Mouse (Mus musculus) megakaryocyte-erythroid progenitor cell, adult 5-6 weeks (primary cell): ENCODE results near the gene Plcb1. TPM values are rescaled to one million over a fixed set of nuclear protein-coding genes. Genes with fewer than 3 reads are reported as not detected.

Source experiments
- ATAC-seq: replicated peaks from 2 replicates; pipeline ENCODE4 v1.8.0; 2016; ENCODE audit warnings: mild to moderate bottlenecking, inconsistent platforms; ENCODE audit not compliant: severe bottlenecking, poor library complexity, low FRiP score, low TSS enrichment
- total RNA-seq, 2 experiments: library from RNA; stranded (forward) in 1 of 2; stranded (reverse) in 1 of 2; fragments of 200-1000, 215-1000 nt in 1 of 2; fragments of >200 nt in 1 of 2; fragmentation: Nextera tagmentation in 1 of 2; gene quantifications; 2 replicates each; pipeline ENCODE4 v1.2.3; 2014 to 2017

Gene Plcb1
- total RNA-seq, 2 experiments from 2014 or later: 0.89 TPM; not detected in 1

GRCm38 (mm10) chr2:135123695-135124343 lies 338.0 kb downstream of the Plcb1 start:
- ATAC-seq: no peak

- ATAC-seq: no peak
These were observed 354.7 kb downstream of the Plcb1 start for GRCm38 (mm10) chr2:135140576-135140975.

DNA sequence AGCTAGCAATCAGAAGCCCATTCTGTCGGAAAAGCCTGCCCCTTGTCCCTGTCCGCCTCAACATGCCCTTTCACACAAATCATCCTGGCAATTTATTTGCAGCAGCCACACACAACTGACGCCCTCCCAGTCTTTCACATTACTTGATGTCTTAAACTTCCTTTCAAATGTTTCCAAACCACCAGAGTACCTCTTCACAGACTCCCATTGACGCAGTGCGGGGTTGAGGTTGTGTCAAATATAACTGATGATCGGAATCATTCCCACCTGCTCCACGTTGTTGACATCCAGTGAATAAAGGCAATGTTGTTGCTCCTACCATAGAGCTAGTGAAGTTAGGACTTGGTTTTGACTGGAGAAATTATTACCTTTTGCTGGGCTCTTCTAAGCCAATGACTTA lies 366.4 kb downstream of the Plcb1 start:
- no peak for ATAC-seq

GRCm38 (mm10) chr2:135153248-135153647 lies 367.4 kb downstream of the Plcb1 start:
- ATAC-seq: no peak

GRCm38 (mm10) chr2:135156055-135156454 lies 370.2 kb downstream of the Plcb1 start:
- no peak for ATAC-seq

DNA sequence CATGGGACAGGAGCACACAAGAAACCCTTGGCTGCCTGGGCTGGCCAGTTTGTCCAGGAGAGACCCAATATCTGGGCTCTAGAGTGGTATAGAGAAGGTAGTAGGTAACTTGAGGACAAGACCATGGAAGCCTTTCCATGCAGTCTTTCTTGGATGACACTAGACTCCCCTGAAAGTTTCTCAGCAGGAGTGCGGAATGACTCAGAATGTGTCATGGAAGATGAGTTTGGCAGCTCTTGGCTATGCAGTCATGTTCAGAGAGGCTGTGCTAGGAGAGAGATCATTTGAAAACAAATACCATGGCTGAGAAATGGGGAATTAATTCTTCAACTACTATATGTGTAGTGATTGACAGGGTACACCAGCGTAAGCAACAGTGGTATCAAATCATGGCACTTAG lies 372.1 kb downstream of the Plcb1 start:
- ATAC-seq: no peak

GRCm38 (mm10) chr2:135161673-135162072 lies 375.8 kb downstream of the Plcb1 start:
- 0 out of 2 replicates have a peak, but pooled peaks have one; percentile 22 for ATAC-seq

- no peak for ATAC-seq
These were observed 379.6 kb downstream of the Plcb1 start for GRCm38 (mm10) chr2:135165512-135165911.

GRCm38 (mm10) chr2:135175544-135175943 lies 389.7 kb downstream of the Plcb1 start:
- no peak for ATAC-seq

DNA sequence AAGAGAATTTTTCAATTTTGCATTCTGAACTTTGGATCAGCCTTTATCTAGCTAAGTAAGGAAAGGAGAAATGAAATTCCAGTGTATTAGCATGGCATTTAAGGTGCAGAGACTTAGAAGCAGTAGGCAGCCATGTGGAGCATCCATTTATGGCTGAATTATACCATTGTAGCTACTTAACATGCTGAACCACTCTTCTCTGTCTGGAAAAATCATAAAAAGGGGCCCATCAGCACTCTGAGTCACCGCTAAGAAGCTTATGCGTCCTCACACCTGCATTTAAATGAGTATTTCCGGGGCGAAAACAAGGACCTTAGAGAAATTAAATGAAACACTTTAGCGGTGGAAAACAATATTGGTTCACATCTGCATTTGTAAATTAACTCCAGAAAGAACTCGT lies 401.8 kb downstream of the Plcb1 start:
- ATAC-seq: no peak

GRCm38 (mm10) chr2:135200830-135201229 lies 415.0 kb downstream of the Plcb1 start:
- ATAC-seq: no peak

DNA sequence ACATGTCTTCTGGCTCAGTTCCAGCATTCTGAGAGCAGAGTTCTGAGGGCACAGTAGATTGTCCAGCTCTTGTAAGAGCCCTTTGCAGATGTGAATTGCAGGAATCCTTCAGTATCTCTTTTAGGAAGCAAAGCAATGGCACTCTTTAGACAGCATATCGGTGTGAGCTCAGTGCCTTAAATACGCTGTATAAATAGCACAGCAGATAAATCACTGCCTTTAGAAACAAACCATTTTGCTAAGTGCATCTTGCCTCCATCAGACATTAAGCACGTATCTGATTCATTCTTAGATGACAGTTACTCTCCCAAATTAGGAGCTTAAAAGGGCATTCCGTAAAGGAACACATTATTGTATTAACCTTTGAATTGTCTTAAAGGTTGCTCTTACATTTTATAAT lies 416.5 kb downstream of the Plcb1 start:
- ATAC-seq: no peak

- no peak for ATAC-seq
These were observed 418.6 kb downstream of the Plcb1 start for GRCm38 (mm10) chr2:135204141-135205120.

DNA sequence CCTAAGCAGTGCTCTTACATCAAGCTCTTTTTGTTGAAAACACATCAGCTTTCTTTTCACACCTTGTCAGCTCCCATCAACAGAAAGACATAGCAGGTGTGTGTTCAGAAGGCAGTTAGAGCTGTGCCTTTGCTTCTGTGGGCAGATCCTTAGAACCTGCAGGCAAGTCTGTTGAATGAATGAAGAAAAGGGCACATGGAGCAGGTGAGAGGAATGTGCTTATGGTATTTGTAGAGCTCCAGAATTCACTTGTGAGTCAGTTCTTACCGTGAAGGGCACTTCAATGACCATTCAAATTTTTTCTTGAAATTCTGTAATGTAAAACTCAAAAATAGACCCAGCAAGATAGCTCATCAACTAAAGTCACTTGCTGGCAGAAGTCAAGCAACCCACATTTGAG lies 423.0 kb downstream of the Plcb1 start:
- no peak for ATAC-seq

DNA sequence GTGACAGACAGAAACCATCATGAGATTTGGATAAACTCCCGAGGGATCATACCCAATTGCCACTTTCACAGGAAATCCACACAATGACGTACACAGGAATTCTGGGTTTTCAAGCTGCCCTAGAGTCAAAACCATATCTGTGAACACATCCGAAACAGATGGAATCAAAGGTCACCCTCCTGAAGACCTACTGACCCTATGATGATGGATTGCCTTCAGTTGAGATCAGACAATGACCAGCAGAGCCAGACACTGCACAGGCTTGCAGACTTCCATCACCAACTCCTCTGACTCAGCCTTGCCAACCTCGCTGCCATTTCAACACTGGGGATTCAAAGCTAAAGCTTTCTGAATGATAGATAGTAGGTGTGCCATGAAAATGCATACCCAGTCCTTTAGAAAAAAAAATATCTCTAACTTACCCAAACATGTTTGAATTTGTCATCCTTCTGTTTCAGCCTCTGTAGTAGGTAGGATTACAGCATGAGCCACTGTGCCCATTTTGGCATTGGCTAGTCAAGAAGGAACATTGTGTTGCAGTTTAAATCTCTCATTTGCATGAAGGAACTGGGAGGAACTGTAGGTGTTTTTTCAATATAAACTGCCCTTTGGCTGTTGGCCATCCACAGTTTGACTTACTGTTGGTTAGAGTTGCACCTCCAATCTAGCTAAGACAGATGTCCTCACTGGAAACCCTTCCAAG lies 429.0 kb downstream of the Plcb1 start:
- ATAC-seq: no peak

- no peak for ATAC-seq
These were observed 433.5 kb downstream of the Plcb1 start for GRCm38 (mm10) chr2:135219406-135219805.

DNA sequence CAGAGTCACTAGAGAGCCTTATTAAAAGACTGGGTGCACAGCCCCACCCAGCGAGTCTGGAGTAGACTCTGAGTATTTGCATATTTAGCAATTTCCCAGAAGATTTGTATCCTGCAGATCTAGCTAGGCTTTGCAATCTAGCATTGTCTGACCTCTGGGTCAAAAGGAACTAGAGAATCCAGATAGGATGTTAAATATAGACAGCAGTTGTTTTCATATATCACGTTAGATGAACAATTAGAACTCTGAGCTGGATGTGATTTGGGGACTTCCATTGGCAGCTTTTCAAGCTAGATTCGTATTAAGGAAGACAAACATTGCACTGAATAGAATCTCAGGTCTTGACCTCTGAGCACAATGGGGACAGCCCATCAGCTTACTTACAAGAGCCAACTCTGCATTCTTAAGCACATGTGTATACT lies 439.7 kb downstream of the Plcb1 start:
- ATAC-seq: no peak

- no peak for ATAC-seq
These were observed 444.4 kb downstream of the Plcb1 start for GRCm38 (mm10) chr2:135230262-135230661.

DNA sequence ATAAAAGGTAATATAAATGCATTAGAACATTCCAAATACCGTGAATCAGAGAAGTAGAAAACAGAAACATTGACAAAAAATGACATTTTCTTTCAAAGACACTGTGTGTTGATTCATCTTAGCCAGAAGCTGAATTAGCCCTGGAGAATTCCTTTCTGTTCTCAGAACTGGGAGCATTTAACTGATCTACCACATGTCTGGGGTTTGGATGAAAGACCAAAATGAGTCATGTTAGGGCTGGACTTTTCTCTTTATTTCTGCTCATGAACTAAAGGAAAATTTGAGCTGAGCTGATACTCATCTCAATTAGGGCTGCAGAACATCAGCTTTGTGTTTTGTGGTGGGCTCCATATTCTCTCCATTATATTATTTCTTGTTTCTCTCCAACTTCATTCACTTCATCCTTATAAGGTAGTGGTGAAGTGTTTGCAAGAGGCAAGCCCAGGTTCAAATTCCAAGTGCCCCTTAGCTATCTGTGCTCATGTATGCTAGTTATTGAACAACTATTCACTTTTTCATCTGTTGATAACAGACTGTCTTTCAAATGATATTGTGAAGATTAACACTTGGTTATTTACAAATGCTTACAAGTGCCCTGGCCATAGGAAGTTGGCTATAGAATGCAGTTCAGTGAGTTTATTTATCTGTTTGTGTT lies 456.9 kb downstream of the Plcb1 start:
- no peak for ATAC-seq

DNA sequence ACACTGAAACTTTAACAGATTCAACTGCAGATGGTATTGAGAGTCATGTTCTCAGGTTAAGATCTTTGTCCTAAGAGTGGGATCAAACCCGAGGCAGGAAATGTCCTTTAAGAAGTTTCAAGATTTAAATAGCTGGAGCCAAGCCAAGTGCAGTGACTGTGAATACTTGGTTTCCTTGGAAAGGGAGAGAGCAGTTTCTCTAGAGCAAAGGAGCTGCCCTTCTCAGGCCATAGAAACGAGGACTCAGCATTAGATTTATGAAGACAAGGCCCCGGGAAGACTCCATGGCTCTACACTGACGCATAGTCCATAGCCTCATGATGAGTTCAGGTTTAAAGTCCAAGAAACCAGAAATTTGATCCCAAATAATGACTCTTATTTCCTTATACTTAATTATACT lies 457.9 kb downstream of the Plcb1 start:
- no peak for ATAC-seq
